Mouse (Mus musculus): ENCODE data around the gene Abcb11.

Gene Abcb11

GRCm38 (mm10) chr2:69191059-69191458 is 151.4 kb downstream of the Abcb11 start:
- no peak for DNase-seq (ENCODE audit: extremely low spot score, low read depth, low spot score)

GRCm38 (mm10) chr2:69189222-69189621 is 153.2 kb downstream of the Abcb11 start:
- no peak for DNase-seq (ENCODE audit: extremely low spot score, low read depth, low spot score)

- no peak for DNase-seq (ENCODE audit: extremely low spot score, low read depth, low spot score)
These were observed 153.7 kb downstream of the Abcb11 start for GRCm38 (mm10) chr2:69188732-69189131.

Data from hindlimb bud, embryonic 11.5 days (tissue).